Mouse (Mus musculus): ENCODE data around the gene 9130019O22Rik. TPM values are rescaled to one million over a fixed set of nuclear protein-coding genes. Genes with fewer than 3 reads are reported as not detected.
"Not testable (repeated sequence)": the region's sequence is repeated elsewhere in the genome, so short reads cannot be mapped to it uniquely, and the experiment has no call there.

9130019O22Rik gene
- total RNA-seq, 2 experiments from 2014 or later: 2.8 to 3.1 TPM

- intact Hi-C loops (cut with DNase I): no loop called here
- peak in 1 of 2 experiments; percentile 70 for DNase-seq (ENCODE audit: extremely low spot score in 1 of 2, low spot score in 2 of 2)
Measured at GRCm38 (mm10) chr7:127345092-127345491, 41.9 kb downstream of the 9130019O22Rik start.

GRCm38 (mm10) chr7:127344371-127344770, 42.6 kb downstream of the 9130019O22Rik start:
- no peak for DNase-seq (ENCODE audit: extremely low spot score in 1 of 2, low spot score in 2 of 2)
- intact Hi-C loops (cut with DNase I): loop anchor here (5.0 kb wide), 1 partner anchor 37 kb away; no protein-coding TSS in a partner anchor

GRCm38 (mm10) chr7:127343351-127344019, 43.5 kb downstream of the 9130019O22Rik start:
- intact Hi-C loops (cut with DNase I): loop anchor here (5.0 kb wide), 1 partner anchor 36 kb away; no protein-coding TSS in a partner anchor
- peak in 1 of 2 experiments; percentile 36 for DNase-seq (ENCODE audit: extremely low spot score in 1 of 2, low spot score in 2 of 2)

- no peak for DNase-seq (ENCODE audit: extremely low spot score in 1 of 2, low spot score in 2 of 2)
- intact Hi-C loops (cut with DNase I): loop anchor here (5.0 kb wide), 1 partner anchor 36 kb away; no protein-coding TSS in a partner anchor
Measured at GRCm38 (mm10) chr7:127342888-127343287, 44.1 kb downstream of the 9130019O22Rik start.

- DNase-seq (ENCODE audit: extremely low spot score in 1 of 2, low spot score in 2 of 2): no peak
- intact Hi-C loops (cut with DNase I): loop anchor here (5.0 kb wide), 1 partner anchor 35 kb away; no protein-coding TSS in a partner anchor
Measured at GRCm38 (mm10) chr7:127342332-127342731, 44.6 kb downstream of the 9130019O22Rik start.

GRCm38 (mm10) chr7:127341861-127342260, 45.1 kb downstream of the 9130019O22Rik start:
- intact Hi-C loops (cut with DNase I): loop anchor here (5.0 kb wide), 1 partner anchor 35 kb away; no protein-coding TSS in a partner anchor
- not testable (repeated sequence) for DNase-seq (ENCODE audit: extremely low spot score in 1 of 2, low spot score in 2 of 2)

GRCm38 (mm10) chr7:127341356-127341755, 45.6 kb downstream of the 9130019O22Rik start:
- intact Hi-C loops (cut with DNase I): loop anchor here (5.0 kb wide), 1 partner anchor 34 kb away; no protein-coding TSS in a partner anchor
- DNase-seq (ENCODE audit: extremely low spot score in 1 of 2, low spot score in 2 of 2): no peak

GRCm38 (mm10) chr7:127337636-127338035, 49.3 kb downstream of the 9130019O22Rik start:
- intact Hi-C loops (cut with DNase I): no loop called here

GRCm38 (mm10) chr7:127335604-127336003, 51.4 kb downstream of the 9130019O22Rik start:
- intact Hi-C loops (cut with DNase I): no loop called here
- no peak for DNase-seq (ENCODE audit: extremely low spot score in 1 of 2, low spot score in 2 of 2)

More at GRCm38 (mm10) chr7:127337636-127338035, 49.3 kb downstream of the 9130019O22Rik start:
- DNase-seq (ENCODE audit: extremely low spot score in 1 of 2, low spot score in 2 of 2): no peak

GRCm38 (mm10) chr7:127333240-127333639, 53.7 kb downstream of the 9130019O22Rik start:
- DNase-seq (ENCODE audit: extremely low spot score in 1 of 2, low spot score in 2 of 2): no peak
- intact Hi-C loops (cut with DNase I): no loop called here

Other genes starting within 250 kb of the 9130019O22Rik start
- under 1 TPM; 0.11 to 0.12 TPM for gene Spn, start 249.3 kb downstream of the 9130019O22Rik start, total RNA-seq (2021)
- gene Cd2bp2, start 191.1 kb downstream of the 9130019O22Rik start, total RNA-seq (2021): 10 to 100 TPM; 74.0 to 75.8 TPM
- gene Tbc1d10b, start 178.7 kb downstream of the 9130019O22Rik start, total RNA-seq (2021): 10 to 100 TPM; 85.6 to 88.0 TPM
- 1 to 10 TPM in 1 of 2 experiments, not detected in 1; 1.2 TPM for gene Mylpf, start 178.3 kb downstream of the 9130019O22Rik start, total RNA-seq (2021)
- 10 to 100 TPM; 16.6 to 18.4 TPM for gene Zfp553, start 154.1 kb downstream of the 9130019O22Rik start, total RNA-seq (2021)
- 1 to 10 TPM; 6.0 to 6.1 TPM for gene Sept1, start 154.0 kb downstream of the 9130019O22Rik start, total RNA-seq (2021)
- 10 to 100 TPM; 53.6 to 65.0 TPM for gene Zfp771, start 142.9 kb downstream of the 9130019O22Rik start, total RNA-seq (2021)
- 10 to 100 TPM; 40.7 to 40.9 TPM for gene Dctpp1, start 126.5 kb downstream of the 9130019O22Rik start, total RNA-seq (2021)
- 10 to 100 TPM; 50.6 to 53.7 TPM for gene Sephs2, start 113.1 kb downstream of the 9130019O22Rik start, total RNA-seq (2021)
- gene Itgal, start 90.9 kb downstream of the 9130019O22Rik start, total RNA-seq (2021): under 1 TPM; 0.32 to 0.57 TPM
- 10 to 100 TPM; 13.2 to 14.2 TPM for gene Zfp768, start 41.6 kb downstream of the 9130019O22Rik start, total RNA-seq (2021)
- 1 to 10 TPM; 7.2 to 7.8 TPM for gene Zfp747, start 11.1 kb downstream of the 9130019O22Rik start, total RNA-seq (2021)
- 1 to 10 TPM; 6.1 to 6.6 TPM for gene E430018J23Rik, start 6.5 kb upstream of the 9130019O22Rik start, total RNA-seq (2021)
- gene Zfp764, start 19.7 kb upstream of the 9130019O22Rik start, total RNA-seq (2021): 1 to 10 TPM; 3.6 to 4.7 TPM
- 10 to 100 TPM; 11.4 to 14.1 TPM for gene Zfp688, start 34.9 kb upstream of the 9130019O22Rik start, total RNA-seq (2021)
- gene Zfp689, start 62.0 kb upstream of the 9130019O22Rik start, total RNA-seq (2021): 1 to 10 TPM; 6.3 to 6.8 TPM
- gene Prr14, start 72.4 kb upstream of the 9130019O22Rik start, total RNA-seq (2021): 10 to 100 TPM; 31.9 to 33.1 TPM
- gene Fbrs, start 92.0 kb upstream of the 9130019O22Rik start, total RNA-seq (2021): 10 to 100 TPM; 58.5 to 60.3 TPM
- 100 to 1,000 TPM; 101 to 108 TPM for gene Srcap, start 124.8 kb upstream of the 9130019O22Rik start, total RNA-seq (2021)
- 1 to 10 TPM; 8.6 to 8.7 TPM for gene Gm42715, start 132.4 kb upstream of the 9130019O22Rik start, total RNA-seq (2021)
- gene Tmem265, start 174.2 kb upstream of the 9130019O22Rik start, total RNA-seq (2021): 1 to 10 TPM; 1.8 to 4.9 TPM
- 10 to 100 TPM; 71.4 to 76.7 TPM for gene Phkg2, start 186.2 kb upstream of the 9130019O22Rik start, total RNA-seq (2021)
- gene Ccdc189, start 201.4 kb upstream of the 9130019O22Rik start, total RNA-seq (2021): 1 to 10 TPM; 8.1 to 8.3 TPM
- gene Rnf40, start 201.6 kb upstream of the 9130019O22Rik start, total RNA-seq (2021): 10 to 100 TPM; 63.8 to 64.1 TPM
- gene Zfp629, start 228.6 kb upstream of the 9130019O22Rik start, total RNA-seq (2021): 10 to 100 TPM; 22.3 to 29.8 TPM

All from left cerebral cortex, postnatal 10 days (tissue).